Mouse (Mus musculus) heart, postnatal 10 days (tissue): Measurements from ENCODE around the gene Cxcl2. TPM values are rescaled to one million over a fixed set of nuclear protein-coding genes. Genes with fewer than 3 reads are reported as not detected.

Experiments used
- total RNA-seq, 2 experiments: library from RNA; stranded (reverse); gene quantifications; 2 replicates each; pipeline ENCODE4 v1.2.3; 2021

The Cxcl2 gene
- total RNA-seq, 2 experiments from 2014 or later = not detected

Other genes starting within 250 kb of the Cxcl2 start
- gene Cxcl5, start 144.5 kb upstream of the Cxcl2 start, total RNA-seq = not detected
- 1 to 10 TPM; 2.2 to 6.6 TPM for gene Ppbp, start 135.4 kb upstream of the Cxcl2 start, total RNA-seq
- 10 to 100 TPM; 33.7 to 39.0 TPM for gene Pf4, start 131.4 kb upstream of the Cxcl2 start, total RNA-seq
- not detected for gene Cxcl3, start 117.8 kb upstream of the Cxcl2 start, total RNA-seq
- not detected for gene Cxcl15, start 109.3 kb upstream of the Cxcl2 start, total RNA-seq
- gene Cxcl1, start 12.6 kb upstream of the Cxcl2 start, total RNA-seq = under 1 TPM; 0.69 to 0.74 TPM
- 10 to 100 TPM; 16.2 to 19.2 TPM for gene Mthfd2l, start 27.2 kb downstream of the Cxcl2 start, total RNA-seq
- under 1 TPM; 0.30 to 0.34 TPM for gene Epgn, start 123.6 kb downstream of the Cxcl2 start, total RNA-seq
- under 1 TPM; 0.05 to 0.17 TPM for gene Ereg, start 170.8 kb downstream of the Cxcl2 start, total RNA-seq
- not detected for gene Areg, start 235.7 kb downstream of the Cxcl2 start, total RNA-seq